In the genomic region with DNA sequence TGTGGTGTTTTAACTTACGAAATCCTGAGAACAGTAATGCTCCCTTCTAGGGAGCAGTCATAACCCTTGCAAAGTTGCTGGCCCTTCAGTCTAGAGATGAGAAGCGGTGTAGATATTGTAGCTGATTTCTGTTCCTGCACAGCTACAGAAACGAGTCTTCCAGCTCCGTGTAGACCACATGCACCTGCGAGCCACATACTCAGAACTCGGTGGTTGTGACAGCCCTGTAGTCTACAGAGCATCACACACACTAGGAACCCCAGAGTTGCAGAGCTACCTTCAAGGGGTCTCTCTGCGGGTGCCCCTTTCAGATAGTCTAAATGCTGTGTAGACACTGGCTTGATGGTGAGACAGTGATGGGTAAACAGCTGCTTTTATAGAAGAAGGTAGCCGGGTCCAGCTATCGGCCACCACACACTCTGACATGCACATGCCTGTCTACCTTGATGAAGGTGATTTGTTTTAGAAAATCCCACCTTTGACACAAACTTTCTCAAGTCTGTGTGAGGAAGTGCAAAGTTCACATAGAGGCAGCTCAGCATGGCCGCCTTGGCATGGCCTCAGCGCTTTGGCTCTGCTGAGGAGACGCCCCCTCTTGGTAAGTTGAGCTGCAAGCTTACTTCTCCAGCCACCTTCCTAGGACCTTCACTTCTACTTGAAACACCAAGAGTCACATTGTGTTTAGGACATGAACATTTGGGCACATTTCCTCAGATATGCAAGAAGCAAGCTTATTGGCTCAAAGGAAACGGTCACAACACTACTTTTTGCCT, we compare ENCODE assay signal across 18 mouse cellular contexts.
"Had no signal": no experiment of that assay in that cellular context is flagged by ENCODE, and none has a peak within 500 bp of the region (broad histone marks: within the 10 kb centered on the region; RNA-seq: fewer than 3 reads in every experiment).

No protein-coding gene starts in this region.

- ATAC-seq: intestine, embryonic 15.5 days; liver, postnatal 0 days; lung, postnatal 0 days; midbrain, embryonic 15.5 days had no signal

- DNase-seq: kidney, adult 11 months; kidney, adult 9 months; kidney, postnatal 14 days; kidney, postnatal 4 days; left cerebral cortex, postnatal 4 days; liver, postnatal 0 days; lung, embryonic 14.5 days; retina, postnatal 1 day had no signal

- H3K27ac ChIP-seq: intestine, embryonic 15.5 days; limb, embryonic 12.5 days; limb, embryonic 15.5 days; liver, embryonic 14.5 days; macrophage; midbrain, embryonic 12.5 days; midbrain, embryonic 15.5 days; neural tube, embryonic 13.5 days; stomach, embryonic 15.5 days had no signal

- H3K27me3 ChIP-seq: intestine, embryonic 15.5 days; limb, embryonic 12.5 days; limb, embryonic 15.5 days; midbrain, embryonic 12.5 days; midbrain, embryonic 15.5 days; neural tube, embryonic 13.5 days; stomach, embryonic 15.5 days had no signal

- H3K4me3 ChIP-seq: intestine, embryonic 15.5 days; limb, embryonic 12.5 days; limb, embryonic 15.5 days; midbrain, embryonic 12.5 days; midbrain, embryonic 15.5 days; neural tube, embryonic 13.5 days; stomach, embryonic 15.5 days had no signal

- H3K36me3 ChIP-seq: intestine, embryonic 15.5 days; midbrain, embryonic 12.5 days; midbrain, embryonic 15.5 days; stomach, embryonic 15.5 days had no signal
